Mouse (Mus musculus) adrenal gland, adult 8-10 months (tissue): ENCODE measurements around the gene A930017K11Rik. TPM values are rescaled to one million over a fixed set of nuclear protein-coding genes. Genes with fewer than 3 reads are reported as not detected.

ENCODE experiments used
- DNase-seq: peaks from one replicate; pipeline ENCODE4 v3.0.0; 2022
- total RNA-seq, 4 experiments: library from RNA; stranded (reverse); gene quantifications; 2 replicates each; pipeline ENCODE4 v1.2.4; 2022

A930017K11Rik gene
- total RNA-seq, 4 experiments from 2014 or later: not detected

DNA sequence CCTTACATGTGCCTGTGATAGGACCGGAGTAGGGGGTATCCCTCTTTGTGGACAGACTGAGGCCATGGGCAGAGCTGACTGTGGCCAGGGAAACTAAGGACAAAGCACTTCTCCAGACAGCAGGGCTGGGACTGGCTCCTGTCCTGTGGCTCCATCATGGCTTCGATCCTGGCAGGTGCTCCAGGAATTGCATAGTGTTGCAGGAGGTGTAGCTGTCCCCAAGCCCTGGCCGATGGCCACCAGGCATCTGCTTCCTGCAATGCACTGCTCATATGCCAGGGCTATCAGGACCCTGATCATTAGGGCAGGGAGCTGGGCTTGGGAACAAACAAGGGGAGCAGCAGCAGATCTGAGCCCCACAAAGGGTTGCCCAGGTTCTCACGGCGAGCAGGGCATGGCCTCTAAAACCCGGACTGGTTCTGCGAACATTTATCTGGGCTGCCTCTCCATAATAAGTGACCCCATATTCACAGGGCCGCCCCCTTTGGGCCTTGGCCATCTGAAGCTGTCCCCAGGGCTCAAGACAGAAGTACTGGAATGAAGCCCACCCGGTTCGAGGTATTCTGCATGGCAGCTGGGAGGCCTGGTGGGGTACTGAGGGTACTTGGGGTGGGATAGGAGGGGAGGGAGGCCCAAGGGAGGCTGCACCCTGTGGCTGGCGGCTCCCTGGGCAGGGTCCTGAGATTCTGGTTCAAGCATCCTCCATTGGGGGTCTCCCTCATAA, 6.6 kb upstream of the A930017K11Rik start:
- no peak for DNase-seq

DNA sequence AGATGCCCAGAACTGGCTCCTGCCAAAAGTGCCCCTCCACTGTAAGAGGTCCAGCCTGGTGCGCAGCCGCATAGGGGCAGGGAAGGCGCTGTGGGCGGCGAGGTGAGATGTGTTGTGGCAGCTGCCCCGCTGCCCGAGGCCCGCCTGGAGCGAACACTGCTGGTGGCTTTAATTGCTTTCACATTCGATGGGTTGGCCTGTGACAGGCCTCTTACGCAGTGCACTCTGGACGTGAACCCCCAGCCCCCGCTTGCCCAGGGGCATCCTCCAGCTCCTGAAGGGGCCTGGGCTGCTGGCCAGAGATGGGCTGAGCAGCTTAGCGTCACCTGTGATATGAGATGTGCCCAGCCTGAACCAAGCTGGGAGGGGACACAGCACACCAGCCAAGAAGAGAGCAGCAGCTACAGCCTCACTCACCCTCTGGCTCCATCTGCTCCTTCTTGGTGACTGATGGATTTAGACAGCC, 5.3 kb upstream of the A930017K11Rik start:
- no peak for DNase-seq

DNA sequence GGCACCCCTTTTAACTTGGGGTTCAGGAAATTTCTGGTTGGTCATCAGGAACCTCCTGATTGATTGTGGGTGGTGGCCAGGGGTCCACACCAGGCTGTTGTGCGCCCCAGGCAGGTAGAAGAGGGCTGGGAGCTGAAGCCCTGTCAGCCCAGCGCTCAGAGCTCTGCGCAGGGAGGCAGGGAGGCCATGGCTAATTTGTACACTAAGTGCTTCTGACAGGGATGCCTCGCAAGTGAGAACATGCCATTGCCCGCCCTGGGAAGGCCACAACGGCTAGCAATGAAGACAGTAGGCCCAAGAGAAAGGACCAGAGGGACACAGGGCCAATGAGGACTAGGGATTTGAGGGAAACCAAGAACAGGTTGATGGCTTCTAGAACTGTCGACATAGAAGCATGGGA, 4.3 kb upstream of the A930017K11Rik start:
- DNase-seq: no peak

DNA sequence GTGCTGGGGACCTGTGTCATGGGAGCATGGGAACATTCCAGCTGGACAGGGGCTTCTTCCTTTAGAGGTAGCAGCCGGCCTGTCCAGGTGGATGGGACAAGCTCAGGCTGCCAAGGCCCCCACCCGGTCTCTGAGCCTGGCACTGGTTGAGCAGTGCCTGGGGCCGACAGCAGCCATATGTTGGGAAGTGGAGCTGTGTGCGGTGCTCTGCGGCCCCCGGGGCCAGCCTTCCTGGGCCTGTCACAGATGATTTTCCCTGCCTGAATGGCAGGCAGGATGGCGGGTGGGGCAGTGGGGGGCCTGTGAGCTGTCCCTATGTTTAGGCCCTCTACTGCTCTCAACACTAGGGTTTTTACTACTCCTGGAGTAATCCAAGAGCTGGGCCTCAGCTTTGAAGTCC, 3.8 kb upstream of the A930017K11Rik start:
- DNase-seq: no peak

DNA sequence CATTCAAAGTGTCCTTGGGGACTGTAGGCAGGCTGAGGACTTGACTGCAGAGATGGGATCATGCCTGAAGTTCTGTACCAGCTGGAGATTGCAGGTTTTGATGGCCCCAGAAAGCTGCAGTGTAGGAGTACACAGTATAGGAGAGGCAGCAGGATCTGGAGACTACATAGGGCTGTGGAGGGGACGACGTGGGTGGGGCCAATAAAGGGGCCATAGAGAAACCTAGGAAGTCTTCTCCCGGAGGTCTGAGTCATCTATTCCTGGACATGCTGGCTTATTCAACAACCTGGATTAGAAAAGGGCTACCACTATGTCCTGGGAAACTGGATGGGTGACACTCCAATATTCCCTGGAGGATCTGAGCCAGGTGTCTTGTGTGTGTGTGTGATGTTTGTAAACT, 3.4 kb upstream of the A930017K11Rik start:
- DNase-seq: no peak

DNA sequence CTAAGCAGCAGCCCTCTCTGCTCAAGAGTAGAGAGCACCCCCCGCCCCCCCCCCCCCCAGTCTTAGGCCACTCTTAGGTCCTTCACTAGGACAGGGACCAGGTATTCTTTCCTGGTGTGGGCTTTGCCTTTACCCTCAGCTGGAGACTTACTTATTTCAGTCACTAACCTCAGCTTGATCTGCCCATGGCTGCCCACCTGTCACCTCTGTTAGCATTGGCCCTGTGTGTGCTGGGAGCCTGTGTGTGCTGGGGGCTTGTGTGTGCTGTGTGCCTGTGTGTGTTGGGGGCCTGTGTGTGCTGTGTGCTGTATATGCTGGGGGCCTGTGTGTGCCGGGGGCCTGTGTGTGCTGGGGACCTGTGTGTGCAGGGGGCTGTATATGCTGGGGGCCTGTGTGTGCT, 2.3 kb upstream of the A930017K11Rik start:
- no peak for DNase-seq

DNA sequence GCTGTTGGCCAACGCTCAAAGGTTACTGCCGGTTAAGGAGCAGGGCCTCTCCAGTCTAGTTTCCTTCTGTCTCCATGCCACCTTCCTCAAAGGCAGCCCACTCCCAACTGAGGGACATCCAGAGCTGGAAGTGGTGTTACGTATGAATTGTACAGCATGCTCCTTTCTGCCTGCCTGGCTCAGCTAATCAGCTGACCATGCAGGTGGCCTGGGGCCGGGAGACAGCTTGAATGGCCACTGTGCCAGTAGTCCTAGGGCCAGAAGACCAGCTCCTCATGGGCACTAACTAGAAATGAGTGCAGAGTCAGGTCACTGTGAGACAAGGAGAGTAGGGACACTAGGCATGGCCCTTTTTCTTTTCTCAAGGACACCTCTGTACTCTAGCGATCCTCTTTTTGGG, 796 bp upstream of the A930017K11Rik start:
- DNase-seq: no peak

DNA sequence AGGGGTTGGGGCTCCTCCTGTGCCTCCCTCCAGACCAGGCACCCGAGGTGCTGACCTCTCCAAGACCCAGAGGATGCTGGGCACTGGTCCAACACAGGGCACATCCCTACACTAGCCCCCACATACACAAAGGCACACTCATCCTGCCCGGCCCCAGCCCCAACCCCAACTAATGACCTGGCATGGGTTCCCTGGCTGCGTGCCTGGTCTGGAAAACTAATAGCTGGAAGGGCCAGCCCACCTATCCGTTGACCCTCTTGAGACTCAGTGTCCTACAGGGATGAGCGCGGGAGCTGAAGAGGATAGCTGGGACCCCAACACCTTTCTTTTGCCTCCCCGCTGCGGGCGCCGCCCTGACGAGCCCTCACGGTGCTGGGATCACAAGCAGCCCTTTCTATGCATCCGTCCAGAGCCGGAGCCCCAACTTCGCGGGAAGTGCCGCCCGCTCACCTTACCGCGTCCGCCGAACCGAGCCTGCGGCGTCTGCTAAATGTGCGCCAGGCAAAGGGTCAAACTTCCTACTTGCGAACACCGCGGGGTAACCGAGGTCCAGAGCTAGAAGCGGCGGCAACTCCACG, 1.1 kb downstream of the A930017K11Rik start:
- no peak for DNase-seq

DNA sequence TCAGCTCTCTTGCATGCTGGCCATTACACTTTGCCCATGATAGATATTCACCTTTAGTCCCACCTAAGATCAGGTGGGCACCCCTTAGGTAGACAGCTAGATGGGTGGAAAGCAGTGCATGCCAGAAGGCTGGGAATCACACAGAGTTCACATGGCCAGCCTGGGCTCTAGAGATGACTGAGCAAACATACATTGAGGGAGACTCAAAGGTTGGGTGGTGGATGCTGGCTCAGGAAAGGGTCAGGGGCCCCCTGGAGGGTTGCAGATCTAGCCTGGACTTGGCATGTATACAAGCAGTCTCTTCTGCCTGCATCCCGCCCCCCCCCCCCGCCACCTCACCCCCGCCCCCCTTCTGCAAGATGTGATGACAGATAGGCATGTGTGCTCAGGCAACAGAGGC, 1.7 kb downstream of the A930017K11Rik start:
- no peak for DNase-seq

DNA sequence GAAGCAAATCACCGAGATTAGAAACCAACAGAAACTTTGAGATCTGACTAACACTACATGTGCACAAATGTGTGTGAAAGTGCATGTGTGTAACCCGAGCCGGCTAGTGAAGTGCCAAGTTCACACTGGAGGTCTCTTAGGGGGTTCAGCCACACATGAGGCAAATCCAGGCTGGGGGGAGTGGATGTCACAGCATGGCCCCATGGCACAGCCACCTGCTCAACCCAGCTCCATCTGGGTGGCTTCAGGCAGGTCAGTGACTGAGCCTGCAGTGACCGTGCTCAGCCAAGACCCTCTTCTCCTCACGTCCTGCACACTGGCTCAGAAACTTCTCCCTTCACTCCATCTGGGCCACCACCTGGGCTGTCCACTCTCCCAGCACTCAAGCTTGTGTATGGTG, 2.4 kb downstream of the A930017K11Rik start:
- DNase-seq: no peak

DNA sequence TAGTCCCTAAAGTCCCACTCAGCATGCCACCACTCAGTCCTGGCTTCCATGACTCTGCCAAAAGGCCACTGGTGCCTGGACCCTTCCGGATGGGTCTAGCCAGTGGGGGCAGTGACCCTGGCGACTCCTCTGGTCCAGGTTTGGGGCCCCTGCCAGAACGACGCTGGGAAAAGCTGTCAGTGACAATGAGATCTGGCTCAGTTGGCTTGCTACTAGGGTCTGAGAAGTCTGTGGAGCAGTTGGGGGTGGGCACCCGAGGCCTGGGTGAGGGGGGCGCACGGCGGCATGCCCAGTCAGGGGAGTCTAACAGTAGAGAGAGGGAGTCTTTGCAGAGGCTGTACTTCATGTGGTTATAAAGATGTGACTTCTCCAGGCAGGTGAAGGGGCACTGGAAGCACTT, 4.3 kb downstream of the A930017K11Rik start:
- no peak for DNase-seq

DNA sequence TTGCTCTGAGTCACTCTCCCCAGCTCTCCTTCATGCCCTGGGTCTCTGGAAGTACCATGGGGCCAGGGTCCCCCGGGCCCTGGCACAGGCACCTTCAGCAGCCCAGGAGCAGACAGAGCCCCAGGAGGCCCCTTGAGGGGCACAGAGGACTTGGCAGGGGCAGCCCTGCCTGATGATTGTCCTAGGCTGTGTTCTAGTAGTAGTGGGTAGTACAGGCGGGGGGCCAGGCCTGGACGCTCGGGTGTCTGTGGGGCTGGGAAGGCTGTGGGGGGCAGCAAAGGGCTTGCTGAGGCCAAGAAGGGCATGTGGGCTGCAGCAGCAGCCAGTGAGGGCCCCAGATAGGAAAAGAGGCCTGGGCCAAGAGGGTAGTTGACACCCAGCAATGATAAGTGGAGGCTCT, 4.8 kb downstream of the A930017K11Rik start:
- DNase-seq: no peak

DNA sequence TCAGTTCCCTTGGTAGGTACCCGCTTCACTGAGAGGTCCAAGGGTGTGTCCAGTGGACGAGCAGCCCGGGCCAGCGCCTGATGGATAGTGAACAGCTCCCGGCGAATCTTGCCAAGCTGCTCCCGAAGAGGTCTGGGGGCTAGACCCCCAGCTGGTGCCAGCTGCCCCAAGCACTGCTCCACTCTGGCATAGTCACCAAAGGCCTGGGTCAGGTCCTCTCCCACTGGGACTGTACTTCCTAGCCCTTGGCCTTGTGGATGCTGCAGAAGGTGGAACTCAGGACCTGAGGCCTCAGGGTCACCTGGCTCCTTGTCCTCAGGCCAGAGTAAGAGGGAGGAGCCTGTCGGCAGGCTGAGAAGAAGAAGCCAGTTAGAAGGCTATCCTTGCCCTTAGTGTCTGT, 5.5 kb downstream of the A930017K11Rik start:
- no peak for DNase-seq

DNA sequence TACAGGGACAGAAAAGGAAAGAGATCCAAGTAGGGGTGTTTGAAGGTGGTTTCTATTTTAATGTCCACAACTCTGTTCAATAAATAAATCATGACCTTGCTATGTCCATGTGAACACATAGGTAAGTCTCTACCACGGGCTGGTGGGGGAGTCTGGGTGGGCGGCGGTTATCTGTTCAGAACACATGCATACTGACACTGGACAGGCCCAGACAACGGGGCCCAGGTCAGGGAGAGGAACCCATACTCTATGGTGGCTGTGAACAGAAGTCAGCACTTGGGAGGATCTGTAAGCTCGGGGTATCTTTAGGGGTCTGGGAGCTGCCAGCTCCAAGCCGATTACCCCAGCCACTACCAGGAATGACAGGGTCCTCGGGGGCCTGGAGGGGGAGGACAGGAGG, 6.0 kb downstream of the A930017K11Rik start:
- no peak for DNase-seq

DNA sequence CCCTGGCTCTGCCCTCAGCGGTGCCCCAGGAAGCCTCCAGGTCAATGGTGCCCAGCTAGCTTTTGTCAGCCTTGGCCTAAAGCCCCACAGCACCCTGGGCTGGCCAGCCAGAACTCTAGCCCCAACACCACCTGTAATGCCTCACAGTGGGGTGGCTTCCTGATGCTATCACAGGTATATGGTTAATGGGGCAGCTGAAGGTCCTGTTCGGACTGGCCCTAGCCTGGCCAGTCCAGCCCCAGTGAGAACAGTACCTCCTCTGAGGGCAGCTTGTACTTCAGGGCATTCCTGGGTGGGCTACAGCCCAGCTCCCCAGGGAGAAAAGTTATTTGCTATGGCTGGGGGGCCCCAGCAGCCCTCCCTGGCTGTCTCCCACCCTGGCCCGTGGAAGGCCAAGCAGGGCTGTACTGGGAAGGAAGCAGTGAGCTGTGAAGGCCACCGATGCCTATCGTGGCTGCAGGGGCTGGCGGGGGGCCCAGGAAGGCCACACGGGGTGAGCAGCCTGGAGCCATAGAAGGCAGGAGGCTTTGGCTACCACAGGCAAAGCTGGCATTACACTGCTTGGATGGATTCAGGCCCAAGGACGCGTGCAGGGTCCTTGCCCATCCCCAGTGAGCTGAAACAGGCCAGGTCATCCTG, 6.7 kb downstream of the A930017K11Rik start:
- peak; percentile 29 for DNase-seq

DNA sequence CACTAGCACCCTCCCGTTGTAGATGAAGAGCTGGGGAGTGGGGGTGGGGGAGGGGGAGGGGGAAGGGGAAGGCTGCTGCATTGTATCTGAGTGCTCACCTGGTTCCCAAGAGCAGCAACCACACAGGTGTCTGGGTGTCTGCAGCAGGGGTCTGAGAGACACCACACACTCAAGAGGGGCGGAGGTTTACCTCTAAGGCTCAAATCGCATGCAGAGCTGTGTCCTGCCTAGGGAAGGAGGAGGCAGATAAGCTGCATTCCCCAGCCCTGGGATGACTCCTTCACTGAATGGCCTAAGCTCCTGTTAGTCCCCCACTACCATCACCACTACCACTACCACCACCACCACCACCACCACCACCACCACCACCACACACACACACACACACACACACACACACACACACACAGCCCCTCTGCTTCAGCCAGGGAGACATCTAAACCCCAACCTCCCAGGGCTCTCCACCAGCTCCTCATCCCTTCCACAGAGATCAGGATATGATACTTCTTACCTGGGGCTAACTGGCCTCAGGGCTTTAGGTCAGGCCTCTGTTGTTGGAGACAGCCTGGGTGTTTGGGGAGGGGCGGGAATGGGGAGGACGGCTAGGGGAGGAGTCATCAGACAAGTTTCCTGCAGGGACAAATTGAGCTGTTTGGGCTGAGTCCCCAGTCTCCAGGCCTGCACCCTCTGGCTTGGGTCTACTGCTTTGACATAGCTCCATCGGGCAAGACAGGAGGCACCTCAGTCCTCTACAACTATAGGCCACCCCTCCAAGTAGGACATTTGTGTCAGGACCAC, 7.8 kb downstream of the A930017K11Rik start, which contains the start of the genes Pigq and Nhlrc4:
Gene Pigq (minus strand): TSS at position 571 of the 798 bp plus-strand sequence.
Gene Nhlrc4 (minus strand): TSS at position 596 of the 798 bp plus-strand sequence.
- DNase-seq: no peak

DNA sequence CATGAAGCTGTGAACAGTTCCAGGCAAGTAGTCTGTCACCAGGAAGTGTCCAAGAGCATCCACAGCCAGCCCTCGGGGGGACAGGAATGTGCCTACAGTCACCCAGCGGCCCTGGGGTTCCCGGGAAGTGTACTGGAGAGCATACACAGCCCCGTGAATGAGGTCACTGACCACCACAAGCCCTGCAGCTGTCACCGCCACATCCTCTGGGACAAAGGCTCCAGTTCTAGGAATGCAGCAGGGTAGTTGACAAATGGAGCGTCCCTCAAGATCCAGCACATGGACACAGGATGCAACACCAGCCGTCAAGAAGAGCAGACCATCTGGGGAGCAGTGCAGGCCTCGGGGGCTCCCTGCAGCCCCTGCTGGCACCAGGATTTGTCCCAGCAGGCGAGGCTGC, 8.6 kb downstream of the A930017K11Rik start:
- no peak for DNase-seq

DNA sequence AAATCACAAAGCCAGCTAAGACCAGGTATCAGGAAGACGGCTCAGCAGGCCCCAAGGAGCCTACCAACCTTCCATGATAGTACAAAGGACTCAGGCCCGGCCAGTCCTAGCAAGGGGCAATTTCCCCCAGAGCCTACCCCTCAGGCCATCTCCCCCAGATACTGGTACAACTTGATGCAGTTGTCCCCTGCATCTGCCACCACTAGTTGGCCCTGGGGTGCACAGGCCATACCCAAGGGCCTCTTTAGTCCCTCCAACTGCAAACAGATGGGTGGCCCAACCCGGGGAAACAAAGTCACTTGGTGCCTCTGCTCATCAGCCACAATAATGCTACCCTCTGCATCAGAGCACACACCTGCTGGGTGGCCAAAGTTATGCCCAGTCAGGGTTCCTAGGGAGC, 9.1 kb downstream of the A930017K11Rik start:
- no peak for DNase-seq

DNA sequence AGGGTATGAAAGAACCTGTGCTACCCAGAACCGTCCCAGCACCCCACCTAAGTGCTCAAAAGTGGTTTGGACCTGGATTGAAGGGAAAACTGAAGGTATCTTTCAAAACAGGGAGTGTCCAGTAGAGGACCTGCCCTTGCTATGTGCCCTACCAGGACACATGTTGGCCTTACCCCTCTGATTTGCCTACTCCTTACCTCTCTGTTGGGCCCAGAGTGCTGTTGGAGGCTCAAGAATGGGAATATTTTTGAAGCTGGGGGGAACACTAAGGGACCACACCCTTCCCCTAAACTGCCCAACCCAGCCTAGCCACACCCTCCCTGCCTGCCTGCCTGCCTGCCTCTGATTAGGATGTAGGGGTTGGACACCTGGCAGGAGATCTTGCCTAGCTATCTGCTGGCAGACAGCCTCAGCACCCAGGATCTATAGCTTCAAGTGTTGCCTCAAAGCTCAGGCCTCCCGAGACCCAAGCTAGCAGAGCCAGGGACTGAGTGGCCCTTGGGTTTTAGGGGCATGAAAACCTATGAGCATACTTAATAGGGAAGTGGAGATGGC, 9.7 kb downstream of the A930017K11Rik start:
- DNase-seq: no peak

DNA sequence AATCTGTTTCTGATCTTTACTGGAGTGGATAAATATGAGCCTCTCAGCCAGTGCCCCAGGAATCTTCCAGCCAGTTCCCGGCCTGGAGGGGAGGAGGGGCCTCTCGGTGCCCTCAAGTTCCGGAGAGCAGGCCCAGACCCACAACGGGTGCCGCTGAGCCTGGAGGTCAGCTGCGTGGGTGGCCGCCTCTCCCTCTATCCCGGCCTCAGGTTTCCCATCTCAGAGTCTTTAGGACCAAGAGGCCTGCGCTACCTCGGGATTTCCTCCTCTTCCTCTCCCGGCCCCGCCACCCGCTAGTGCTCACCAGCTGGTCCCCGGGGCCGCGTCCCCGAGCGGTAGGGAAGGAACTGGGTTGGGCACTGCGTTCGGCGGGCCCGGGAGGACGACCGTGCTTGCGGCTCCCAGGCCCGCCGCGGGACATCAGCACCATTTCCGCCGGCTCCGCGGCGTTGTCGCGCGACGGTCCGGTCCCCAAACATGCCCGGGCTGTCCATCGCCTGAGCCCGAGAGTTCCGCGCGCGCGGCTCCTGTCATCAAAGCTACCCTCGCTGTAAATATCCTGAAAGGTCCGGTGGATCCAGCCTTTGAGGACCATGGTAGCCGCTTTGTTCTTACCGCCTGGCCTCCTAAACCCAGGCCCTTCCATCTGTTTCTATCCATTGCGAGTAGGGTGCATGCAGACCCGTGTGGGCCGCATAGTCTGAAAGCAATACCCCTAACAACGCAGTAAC, 10.7 kb downstream of the A930017K11Rik start:
- peak; percentile 45 for DNase-seq

DNA sequence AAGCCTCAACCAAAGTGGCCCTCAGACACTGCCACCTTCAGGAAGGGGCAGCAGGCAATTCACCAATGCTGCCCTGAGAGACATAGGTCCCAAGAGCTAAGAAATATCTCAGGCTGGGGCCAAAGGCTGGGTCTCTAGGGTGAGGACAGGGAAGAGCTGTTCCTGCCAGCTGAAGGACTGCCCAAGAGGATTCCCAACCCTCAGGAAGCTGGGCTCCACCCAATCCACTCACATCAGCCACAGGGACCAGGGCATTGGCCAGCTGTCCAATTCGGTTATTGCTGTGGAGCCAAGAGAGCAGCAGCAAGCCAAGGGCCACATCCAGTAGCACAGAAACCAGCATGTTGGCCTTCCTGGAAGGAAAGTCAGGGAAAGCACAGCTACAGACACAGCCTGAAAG, 17.8 kb downstream of the A930017K11Rik start:
- no peak for DNase-seq

DNA sequence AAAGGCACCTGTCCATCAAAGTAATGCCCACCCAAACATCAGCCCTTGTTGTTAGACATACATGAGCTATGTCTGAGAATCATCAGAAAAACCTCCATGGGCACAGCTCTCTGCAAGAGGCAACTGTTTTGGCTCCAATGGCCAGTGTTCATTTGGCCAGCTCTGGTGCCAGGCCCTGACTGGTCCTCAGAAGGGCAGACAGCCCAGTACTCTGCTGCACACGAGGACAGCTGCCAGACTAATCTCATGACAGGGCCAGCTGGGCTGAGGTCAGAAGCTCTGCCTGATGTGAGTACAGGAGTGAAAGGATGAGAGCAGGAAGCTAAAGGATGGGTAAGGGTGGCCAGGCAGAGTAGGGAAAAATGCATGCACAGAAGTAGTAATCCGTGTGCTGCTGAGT, 27.0 kb downstream of the A930017K11Rik start:
- DNase-seq: no peak
